Mouse (Mus musculus): ENCODE data around the gene Parn. TPM values are rescaled to one million over a fixed set of nuclear protein-coding genes. Genes with fewer than 3 reads are reported as not detected.

Parn gene
- total RNA-seq, 2 experiments from 2014 or later: 25.0 to 38.3 TPM

- DNase-seq (ENCODE audit: low spot score in 2 of 2): no peak
Observed at GRCm38 (mm10) chr16:13491776-13492175, 176.2 kb downstream of the Parn start.

Other genes starting within 250 kb of the Parn start
- 10 to 100 TPM; 41.8 to 46.6 TPM for gene Bfar, start 3.7 kb upstream of the Parn start, total RNA-seq (2021)
- gene 3110001I22Rik, start 3.8 kb upstream of the Parn start, total RNA-seq (2021): 1 to 10 TPM; 5.0 to 6.2 TPM
- not detected for gene Pla2g10, start 62.8 kb upstream of the Parn start, total RNA-seq (2021)
- gene Rrn3, start 112.5 kb upstream of the Parn start, total RNA-seq (2021): 10 to 100 TPM; 45.5 to 61.1 TPM
- 10 to 100 TPM; 48.9 to 76.9 TPM for gene Ntan1, start 150.7 kb upstream of the Parn start, total RNA-seq (2021)
- 10 to 100 TPM; 85.3 to 93.7 TPM for gene Pdxdc1, start 235.0 kb upstream of the Parn start, total RNA-seq (2021)
- gene Mpv17l, start 235.0 kb upstream of the Parn start, total RNA-seq (2021): 1 to 10 TPM; 7.0 to 7.1 TPM

Measured in adrenal gland, adult 18-20 months (tissue).